Mouse (Mus musculus): ENCODE results near the gene Ifnlr1. TPM values are rescaled to one million over a fixed set of nuclear protein-coding genes. Genes with fewer than 3 reads are reported as not detected.

Gene Ifnlr1
- polyA plus RNA-seq, 1 experiment from 2014 or later: 0.22 TPM

DNA sequence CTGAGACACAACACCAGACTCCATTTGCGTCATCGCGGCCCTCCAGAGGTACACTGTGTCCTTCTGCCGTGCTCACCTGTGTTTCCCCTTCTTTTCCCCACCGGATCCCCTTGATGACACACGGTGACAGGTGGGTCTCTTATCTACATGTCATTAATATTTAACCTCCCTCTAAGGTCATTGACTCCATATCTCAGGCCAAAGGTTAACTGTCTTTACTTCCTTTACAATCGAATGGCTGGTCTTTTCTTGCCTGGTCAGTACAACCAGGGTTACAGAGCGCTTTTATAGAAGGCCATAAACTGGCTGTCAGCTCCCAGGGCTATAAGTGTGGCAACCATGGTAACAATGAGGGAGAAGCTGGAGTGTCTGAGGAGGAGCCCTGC, 66.7 kb downstream of the Ifnlr1 start:
- DNase-seq: peak; percentile 53
- TF ChIP-seq CTCF (IDR thresholded peaks at IDR 0.05; ENCODE audit: low read depth) (no peak), EP300 (IDR thresholded peaks at IDR 0.05; ENCODE audit: low read depth) (peak; percentile 81)
- Histone ChIP-seq H3K4me2 (ENCODE audit: low read depth, low read length) (0 out of 2 replicates have a peak overlapping the region, but pooled peaks have one; percentile 15), H3K9ac (replicated peaks) (peak overlapping the region; percentile 30; the same call in 1 of the 2 replicates), H3K4me1 (ENCODE audit: insufficient read depth) (no peaks in the 10 kb centered on the region; the same call in 1 of the 2 replicates), H3K9me3 (ENCODE audit: low read length) (no peaks in the 10 kb centered on the region), H3K4me3 (ENCODE audit: low read depth, low read length) (no peak overlapping the region), H3K27me3 (ENCODE audit: insufficient read depth, low read length) (no peaks in the 10 kb centered on the region), H3K27ac (ENCODE audit: low read depth) (peak overlapping the region; percentile 83), H3K36me3 (replicated peaks; ENCODE audit: insufficient read depth, low read length) (no peaks in the 10 kb centered on the region)
- WGBS (ENCODE audit: insufficient replicate concordance): 55% methylated on average over 8 of the region's 8 CpGs
- peak; percentile 96 for ATAC-seq

Other genes with a start within 250 kb of the Ifnlr1 start
- gene Stpg1, start 191.5 kb upstream of the Ifnlr1 start, polyA plus RNA-seq (2015; fragmentation: Nextera tagmentation; extraction: Ambion mirVana): not detected in 2 replicates
- 1.6 TPM in 2 replicates for gene Nipal3, start 191.2 kb upstream of the Ifnlr1 start, polyA plus RNA-seq (2015; fragmentation: Nextera tagmentation; extraction: Ambion mirVana)
- 0.21 and 0.46 TPM in 2 replicates for gene Grhl3, start 112.7 kb upstream of the Ifnlr1 start, polyA plus RNA-seq (2015; fragmentation: Nextera tagmentation; extraction: Ambion mirVana)
- gene Il22ra1, start 41.9 kb downstream of the Ifnlr1 start, polyA plus RNA-seq (2015; fragmentation: Nextera tagmentation; extraction: Ambion mirVana): 0.25 and 0.39 TPM in 2 replicates
- 0.02 and 0.11 TPM in 2 replicates for gene Myom3, start 73.4 kb downstream of the Ifnlr1 start, polyA plus RNA-seq (2015; fragmentation: Nextera tagmentation; extraction: Ambion mirVana)
- gene Srsf10, start 169.5 kb downstream of the Ifnlr1 start, polyA plus RNA-seq (2015; fragmentation: Nextera tagmentation; extraction: Ambion mirVana): 62.1 and 67.6 TPM in 2 replicates
- 53.2 and 55.2 TPM in 2 replicates for gene Pnrc2, start 187.6 kb downstream of the Ifnlr1 start, polyA plus RNA-seq (2015; fragmentation: Nextera tagmentation; extraction: Ambion mirVana)
- 2.5 and 2.6 TPM in 2 replicates for gene Cnr2, start 209.1 kb downstream of the Ifnlr1 start, polyA plus RNA-seq (2015; fragmentation: Nextera tagmentation; extraction: Ambion mirVana)
- gene Fuca1, start 234.4 kb downstream of the Ifnlr1 start, polyA plus RNA-seq (2015; fragmentation: Nextera tagmentation; extraction: Ambion mirVana): 45.2 and 50.7 TPM in 2 replicates